Mouse (Mus musculus) R1 (cell line): ENCODE data around the gene Masp1.

ENCODE experiments used
- DNase-seq: peaks from one replicate; pipeline ENCODE4 v3.0.0-alpha.2; 2018; ENCODE audit warnings: low read depth, low spot score

The Masp1 gene

DNA sequence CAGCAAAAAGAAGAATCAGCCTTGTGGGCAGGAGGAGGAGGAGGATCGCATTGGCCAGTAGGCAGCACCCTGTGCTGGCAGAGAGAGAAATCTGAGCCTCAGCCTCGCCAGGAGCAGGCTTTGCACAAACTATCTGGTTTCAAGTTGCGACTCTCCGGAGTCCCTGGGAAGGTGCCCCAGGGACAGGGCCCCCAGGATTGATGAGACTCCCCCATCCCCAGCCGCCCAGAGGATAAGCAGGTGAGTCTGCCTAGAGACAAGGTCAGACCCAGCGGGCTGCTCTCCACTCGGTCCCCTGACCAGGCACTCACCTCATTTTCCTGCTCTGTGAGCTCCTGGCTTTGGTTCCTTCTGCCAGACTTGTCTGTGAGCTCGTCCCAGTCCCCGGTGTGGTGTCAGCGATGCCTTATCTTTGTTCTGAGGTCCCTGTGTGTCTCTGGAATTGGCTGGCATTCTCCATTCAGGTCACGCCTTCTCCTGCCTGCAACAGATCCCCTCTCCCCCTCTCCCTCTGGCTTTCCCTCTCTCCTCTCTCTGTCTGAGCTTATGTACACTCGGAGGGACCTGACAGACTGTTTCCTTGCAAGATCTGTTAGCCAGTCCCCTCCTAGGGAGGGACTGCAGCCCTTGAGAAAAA is at the start of gene Masp1, which contains the start of gene Rtp4:
Gene Masp1 (minus strand): TSS at position 581 of the 637 bp plus-strand sequence.
Gene Rtp4 (plus strand): TSS at position 57 of the 637 bp plus-strand sequence.
- no peak for DNase-seq

DNA sequence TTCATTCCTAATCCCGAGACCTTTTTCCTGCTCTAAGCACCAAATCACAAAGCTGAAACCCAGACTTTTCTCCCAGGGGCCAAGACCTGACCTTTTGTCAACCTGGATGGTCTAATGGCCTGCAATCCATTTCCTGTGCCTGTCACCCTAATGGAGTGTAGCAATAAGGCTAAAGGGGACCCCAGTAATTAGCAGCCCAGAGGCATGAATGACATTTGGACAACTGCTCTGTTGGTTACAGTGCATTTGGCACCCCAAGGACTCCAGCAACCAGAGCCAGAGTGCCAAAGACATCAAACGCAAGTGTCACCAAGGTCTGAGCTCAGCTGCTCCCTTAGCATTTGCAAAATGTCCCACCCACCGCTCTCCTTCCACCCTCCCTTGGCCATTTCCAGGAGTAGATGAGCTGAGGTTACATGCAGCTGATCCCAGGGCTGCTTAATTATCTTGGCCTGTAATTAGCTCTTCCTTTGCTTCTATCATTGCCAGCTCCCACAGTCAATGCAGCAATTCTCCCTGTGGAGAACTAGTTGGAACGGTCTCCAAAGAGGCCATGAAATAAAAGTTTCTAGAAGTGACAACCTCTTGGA is 47.8 kb upstream of the Masp1 start:
- DNase-seq, result no peak

DNA sequence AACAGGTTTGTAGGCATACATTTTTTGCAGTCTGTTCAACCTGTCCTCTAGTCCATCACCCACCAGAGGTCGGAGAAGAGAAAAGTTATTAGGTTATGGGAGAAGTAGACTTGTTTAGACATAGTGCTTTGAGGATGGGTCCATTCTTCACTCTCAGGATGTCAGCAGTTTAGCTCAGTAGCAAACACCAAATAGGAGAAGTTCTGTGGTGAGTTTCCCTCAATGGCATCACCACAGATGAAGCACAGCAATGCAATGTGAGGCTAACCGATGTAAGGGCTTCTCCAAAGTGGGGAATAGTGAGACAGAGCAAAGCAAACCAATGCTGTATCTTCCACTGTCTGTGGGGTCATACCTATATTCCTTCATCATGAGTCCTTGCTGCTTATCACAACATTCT is 37.1 kb upstream of the Masp1 start:
- no peak for DNase-seq

GRCm38 (mm10) chr16:23557195-23557594 is 36.6 kb upstream of the Masp1 start:
- no peak for DNase-seq

DNA sequence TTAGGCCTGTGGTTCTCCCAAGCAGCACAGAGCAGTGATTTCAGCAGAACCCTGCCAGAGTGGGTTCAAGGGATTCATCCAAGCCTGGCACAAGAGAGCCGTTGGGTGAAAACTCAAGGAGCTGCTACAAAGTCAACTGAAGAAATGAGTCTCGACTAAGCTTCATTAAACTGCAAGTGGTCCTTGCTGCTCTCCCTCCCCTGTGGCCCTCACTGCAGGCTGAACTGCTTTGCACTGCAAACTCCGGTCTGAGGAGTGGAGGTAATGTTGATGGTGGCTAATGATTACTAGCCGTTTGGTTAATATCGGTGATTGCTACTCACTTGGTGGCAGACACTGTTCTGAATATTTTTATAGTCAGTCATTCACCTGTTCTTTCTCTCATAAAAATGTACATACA is 34.1 kb upstream of the Masp1 start:
- no peak for DNase-seq

DNA sequence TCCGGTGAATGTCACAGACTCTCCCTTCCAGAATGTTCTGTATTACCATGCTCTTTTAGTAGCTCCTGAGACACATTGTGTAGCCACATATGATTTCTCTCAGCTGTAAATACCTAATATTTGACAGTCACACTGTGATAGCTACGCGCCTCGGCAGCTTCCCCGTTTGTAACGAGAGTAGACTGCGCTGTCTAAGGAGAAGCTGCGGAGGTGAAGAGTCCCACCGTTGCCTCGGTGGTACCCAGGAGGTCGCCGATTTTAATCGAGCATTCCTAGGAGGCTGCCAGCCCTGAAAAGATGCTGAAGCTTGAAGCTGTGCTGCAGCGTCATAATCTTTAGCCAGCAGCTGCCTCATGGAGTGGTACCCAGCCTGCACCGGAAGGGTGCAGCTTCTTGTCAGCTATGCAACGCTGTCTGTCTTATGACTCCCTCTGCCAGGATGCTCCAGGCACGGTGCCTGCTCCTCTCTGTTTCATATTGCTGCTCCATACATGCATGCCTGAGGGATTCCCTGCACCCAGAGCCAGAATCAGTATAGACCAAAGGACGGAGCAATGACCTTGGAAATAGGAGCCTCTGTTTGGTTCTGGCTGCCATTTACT is 30.5 kb upstream of the Masp1 start:
- peak; percentile 4 for DNase-seq

DNA sequence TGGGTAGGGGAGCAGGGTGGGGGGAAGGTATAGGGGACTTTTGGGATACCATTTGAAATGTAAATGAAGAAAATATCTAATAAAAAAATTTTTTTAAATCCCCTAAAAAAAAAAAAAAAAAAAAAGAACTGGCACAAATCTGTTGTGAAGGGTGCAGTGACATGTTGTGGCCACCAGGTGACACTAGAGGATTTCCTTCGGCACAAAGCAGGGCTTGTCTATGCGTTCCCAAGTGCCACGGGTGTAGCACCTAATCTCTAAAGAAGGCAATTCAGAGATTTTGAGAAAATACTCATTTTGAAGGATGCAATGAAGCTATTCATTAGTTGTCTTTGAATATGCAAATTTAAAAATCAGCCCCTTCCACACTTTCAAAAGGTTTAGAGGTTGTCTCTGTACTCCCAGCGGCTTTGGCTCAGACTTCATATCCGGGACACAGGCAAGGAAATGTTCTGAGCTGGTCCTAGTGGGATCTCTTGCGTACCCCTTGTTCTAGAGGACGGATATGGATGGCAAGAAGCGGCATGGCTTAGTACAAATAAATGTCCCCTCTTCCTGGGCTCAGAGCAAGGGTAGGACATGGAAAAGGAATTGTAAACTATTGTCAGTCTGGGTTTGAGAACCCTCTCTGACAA is 29.8 kb upstream of the Masp1 start:
- peak; percentile 67 for DNase-seq

DNA sequence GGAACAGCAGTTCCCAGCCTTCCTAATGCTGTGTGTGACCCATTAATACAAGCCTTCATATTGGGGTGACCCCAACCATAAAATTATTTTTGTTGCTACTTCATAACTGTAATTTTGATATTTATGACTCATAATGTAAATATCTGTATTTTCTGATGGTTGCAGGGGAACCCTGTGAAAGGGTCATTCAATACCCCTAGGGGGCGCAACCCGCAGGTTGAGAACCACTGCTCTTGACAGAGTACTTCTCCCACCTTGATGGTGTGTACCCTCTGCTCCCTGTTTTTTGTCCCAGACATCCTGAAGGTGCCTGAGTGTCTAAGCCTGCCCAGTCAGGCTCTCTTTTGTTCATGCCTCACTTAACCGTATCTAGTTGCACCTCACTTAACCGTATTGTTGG is 27.2 kb upstream of the Masp1 start:
- peak; percentile 49 for DNase-seq

GRCm38 (mm10) chr16:23544361-23544760 is 23.7 kb upstream of the Masp1 start:
- DNase-seq, result no peak

- DNase-seq, result no peak
These were observed 22.3 kb upstream of the Masp1 start for GRCm38 (mm10) chr16:23542866-23543265.

DNA sequence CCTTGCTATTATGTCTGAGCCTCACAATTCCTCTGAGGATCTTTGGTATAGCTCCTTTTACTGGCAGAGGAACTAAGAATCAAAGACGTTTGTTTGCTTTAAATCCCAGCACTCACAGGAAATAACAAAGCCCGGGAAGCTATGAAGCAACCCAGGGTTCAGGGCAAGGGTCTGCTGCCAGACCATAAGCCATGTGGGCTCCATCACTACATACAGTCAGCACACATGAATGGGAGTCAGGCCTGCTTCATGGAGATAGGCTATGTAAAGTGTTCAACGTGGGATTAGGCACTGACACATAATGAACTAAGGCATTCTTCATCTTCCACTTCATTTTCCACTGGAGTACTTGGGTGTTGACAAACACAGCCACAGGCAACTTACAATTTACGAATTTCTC is 20.4 kb upstream of the Masp1 start:
- no peak for DNase-seq

GRCm38 (mm10) chr16:23533707-23534106 is 13.1 kb upstream of the Masp1 start:
- DNase-seq, result no peak

DNA sequence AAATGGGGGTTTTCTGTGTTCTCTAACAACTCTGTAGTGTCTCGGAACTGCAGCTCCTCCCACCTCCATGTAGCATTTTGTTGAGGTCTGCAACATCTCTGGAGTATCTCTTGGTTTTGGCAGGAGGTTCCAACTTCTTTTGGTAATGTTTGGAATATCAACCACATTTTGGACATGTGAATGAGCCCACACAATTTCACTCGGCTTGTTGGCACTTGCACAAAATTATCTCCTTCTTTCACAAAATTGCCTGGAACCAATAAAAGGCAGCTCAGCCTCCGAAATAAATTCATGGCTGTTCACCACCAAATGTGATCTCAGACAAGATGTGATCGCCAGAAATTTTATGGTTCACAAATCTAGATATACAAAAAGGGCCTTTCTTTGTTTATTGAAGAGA is 8.6 kb upstream of the Masp1 start:
- DNase-seq, result no peak

DNA sequence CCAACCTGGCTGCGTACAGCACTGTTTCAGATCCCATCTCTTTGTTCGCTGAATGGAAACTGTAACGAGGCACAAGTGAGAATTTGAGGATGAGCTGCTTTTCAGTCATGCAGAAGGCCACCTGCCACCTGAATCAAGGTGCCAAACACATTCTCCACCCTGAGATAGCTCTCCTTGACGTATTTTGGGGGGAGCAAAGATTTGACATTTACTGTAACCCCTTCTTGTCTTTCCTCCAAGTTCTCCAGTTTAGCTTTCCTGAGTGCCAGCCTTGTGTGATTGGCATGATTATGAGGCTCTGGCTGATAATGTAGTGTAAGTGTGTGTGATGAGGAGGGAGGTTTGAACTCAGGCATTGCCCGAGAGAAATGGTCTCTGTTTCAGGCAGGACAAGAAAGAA is 1.5 kb upstream of the Masp1 start:
- no peak for DNase-seq

DNA sequence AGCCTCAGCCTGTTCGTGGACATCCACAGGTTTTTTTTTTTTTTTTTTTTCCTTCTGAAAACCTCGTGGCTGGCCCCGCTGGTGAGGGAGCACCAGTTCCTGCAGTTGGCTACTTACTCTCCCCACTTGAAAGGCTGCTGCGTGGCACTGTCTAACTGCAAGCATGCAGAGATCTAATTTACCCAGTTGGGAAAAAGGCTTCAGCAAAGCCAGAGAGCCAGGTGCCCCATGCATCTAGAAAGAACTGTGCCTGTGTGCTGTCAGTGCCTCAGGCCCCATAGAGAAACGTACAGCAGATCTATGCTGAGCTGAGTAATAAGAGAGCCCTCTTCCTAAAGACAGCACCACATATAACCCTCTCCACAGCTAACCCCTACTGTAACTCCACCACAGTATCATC is 477 bp upstream of the Masp1 start:
- no peak for DNase-seq

DNA sequence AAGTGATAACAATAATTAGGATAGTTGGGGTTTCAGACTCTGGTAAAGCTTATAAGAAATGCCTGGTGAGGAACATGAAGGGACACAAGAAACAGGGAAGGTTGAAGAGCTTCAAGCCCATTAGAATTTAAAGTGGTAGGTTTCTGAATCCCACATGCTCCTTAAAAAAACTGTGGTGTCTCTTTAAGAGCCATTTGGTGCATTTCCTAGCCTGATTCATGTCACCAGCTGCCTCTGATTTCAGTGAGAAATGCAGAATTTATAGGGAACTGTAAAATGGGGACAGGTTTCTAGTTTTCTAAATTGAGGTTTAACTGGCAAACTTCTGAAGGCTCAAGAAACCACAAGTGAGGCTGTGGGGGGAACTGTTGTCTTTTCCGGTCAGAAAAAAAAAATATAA is 844 bp downstream of the Masp1 start:
- DNase-seq, result no peak

DNA sequence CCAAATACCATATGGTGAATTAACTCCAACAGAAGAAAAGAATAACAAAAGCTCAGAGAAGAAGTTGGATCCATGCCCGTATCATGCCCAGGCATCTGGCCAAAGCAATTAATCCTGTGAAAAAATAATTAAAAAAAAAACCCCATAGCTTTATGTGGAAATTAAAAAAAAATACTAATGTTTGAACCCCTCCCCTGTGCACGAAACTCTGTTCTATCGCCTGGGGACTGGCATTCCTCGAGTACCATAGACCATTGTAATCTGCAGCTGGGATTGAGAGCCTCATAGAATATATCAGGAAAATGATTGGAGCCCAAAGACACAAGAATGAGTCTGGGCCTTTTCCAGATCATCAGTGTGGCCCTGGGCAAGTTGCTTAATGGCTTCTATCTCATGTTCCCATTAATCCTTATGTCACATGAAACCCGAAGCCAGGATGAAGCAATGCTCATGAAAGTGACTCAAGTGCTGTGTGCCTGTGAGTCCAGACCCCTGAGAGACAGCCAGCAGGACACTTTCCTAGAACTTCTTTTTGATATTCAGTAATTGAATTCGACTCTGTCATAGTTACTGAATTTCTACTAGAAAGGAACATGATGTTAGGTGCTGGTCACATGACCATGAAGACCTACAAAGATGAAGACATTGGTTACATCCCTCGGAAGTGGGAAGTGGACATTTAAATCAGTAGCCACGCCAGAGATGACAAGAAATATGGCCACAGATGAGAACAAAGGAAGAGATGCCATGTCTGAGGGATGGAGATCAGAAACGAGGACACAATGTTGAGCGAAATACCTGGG is 1.8 kb downstream of the Masp1 start:
- DNase-seq, result no peak

DNA sequence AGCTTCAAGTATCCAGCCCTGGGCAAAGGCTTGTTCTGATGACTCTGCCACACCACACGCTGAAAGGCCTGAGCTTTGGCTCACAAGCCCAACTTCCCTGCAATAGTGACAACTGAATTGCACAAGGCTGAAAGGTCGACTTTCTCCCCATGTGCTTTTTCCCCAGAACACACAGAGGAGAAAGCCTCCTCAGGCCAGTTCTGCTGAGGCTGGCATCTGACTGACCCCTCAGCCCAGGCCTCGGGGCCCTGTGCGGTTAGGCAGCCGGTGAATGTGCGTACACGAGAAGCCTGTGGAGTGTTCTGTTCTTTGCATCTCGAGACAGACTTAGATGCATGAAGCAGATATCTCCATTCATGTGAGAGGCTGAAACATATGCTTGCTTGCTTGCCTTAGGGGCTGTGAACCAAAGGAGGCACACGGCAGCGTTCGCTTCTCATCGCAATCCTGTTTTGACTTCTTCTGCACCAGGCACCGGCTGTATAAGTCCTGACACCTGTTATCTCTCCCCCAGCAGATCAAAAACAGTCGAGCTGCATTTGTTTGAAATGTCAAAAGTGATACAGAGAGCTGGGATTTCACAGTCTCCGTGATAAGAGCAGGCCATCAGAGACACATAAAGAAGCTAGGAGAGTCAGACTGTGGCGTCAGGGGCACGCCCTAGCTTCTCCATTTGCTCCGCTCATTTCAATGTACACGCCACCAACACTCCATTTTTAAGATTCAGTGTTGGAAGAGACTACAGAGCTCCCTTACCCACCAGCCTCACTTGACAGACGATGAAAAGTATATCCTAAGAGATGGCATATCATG is 2.7 kb downstream of the Masp1 start:
- no peak for DNase-seq

DNA sequence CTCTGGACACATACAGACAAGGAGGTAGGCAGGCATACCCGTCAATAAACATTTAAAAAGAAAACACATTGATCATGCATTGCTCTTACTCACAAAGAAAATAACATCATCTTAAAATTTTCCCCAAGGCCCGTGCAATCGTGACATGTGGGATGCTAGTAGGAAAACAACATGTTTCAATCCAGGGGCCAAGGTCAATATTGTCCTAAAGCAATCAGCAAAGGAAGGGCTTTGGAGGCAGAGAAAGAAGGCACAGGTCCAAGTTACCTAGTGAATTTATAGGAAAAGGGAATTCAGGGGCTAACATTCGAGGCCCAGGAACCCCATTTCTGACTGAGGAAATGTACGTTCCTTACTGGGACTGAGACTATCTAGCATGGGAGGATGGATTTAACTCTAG is 3.4 kb downstream of the Masp1 start:
- no peak for DNase-seq

DNA sequence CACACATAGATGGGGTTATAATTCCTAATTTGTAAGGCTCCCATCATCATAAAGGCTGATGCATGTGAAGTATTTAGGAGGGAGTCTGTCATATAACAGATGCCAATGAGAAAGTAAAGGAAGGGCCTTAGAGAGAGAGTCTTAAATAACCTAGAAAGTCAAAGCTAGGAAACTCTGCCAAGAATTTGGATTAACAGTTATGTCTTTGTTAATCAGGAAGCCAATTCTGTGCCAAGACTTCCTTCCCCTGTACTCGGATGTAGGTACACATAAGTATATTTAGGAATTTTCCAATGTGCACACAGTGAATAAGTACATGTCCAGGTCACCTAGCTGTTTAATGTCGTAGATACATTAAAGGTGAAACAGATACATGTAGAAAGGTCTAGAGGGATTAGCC is 4.0 kb downstream of the Masp1 start:
- DNase-seq, result no peak

DNA sequence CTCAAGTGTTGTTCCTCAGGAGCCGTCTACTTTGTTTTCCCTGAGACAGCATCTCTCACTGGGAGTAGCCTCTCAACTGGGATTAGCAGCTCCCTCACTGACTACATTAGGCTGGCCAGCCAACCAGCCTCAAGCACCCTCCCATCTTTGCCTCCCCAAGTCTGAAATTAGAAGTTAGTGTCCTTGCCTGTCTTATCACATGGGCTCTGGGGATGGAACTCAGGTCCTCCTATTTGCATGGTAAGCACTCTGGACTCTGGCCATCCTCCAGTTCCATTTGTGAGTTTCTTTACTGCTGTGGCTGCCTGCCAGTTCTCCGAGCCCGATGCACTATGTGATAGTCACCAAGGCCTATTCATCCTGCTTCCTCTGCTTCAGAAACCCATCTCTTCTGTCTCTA is 4.8 kb downstream of the Masp1 start:
- no peak for DNase-seq
